Mouse (Mus musculus): ENCODE measurements at regions not wholly inside any gene's neighbourhood (a gene's known extent, or its start where the extent isn't known, plus 50 kb on each side); places are given as distances from the start of the nearest gene placed in this dataset.
A peak's percentile ranks its signal among the peaks of the same experiment; 100 is the strongest.

GRCm38 (mm10) chr4:54515934-54516333 lies 428.9 kb upstream of the Zfp462 start:
- H3K9ac ChIP-seq (replicated peaks; ENCODE audit: low read length, poor library complexity, severe bottlenecking): no peak overlapping the region
- DNase-seq (ENCODE audit: low spot score) (peak; percentile 14), ATAC-seq (ENCODE audit: low FRiP score) (no peak)
- TF ChIP-seq CTCF (IDR thresholded peaks at IDR 0.05): no peak
- no peaks in the 10 kb centered on the region for H3K27me3 ChIP-seq (ENCODE audit: insufficient read depth, low read length)
- no peak overlapping the region for H3K27ac ChIP-seq (ENCODE audit: low read depth, low read length)
- H3K4me1 ChIP-seq (ENCODE audit: insufficient read depth, low read length): no peaks in the 10 kb centered on the region
- no peaks in the 10 kb centered on the region for H3K9me3 ChIP-seq (ENCODE audit: low read length)
- 76% methylated on average over 1 of the region's 1 CpGs for WGBS
- H3K36me3 ChIP-seq (ENCODE audit: insufficient read depth, low read length): no peaks in the 10 kb centered on the region
- no peak overlapping the region for H3K4me2 ChIP-seq (ENCODE audit: low read depth, low read length, poor library complexity, severe bottlenecking)
- H3K4me3 ChIP-seq (ENCODE audit: low read depth, low read length): no peak overlapping the region

- ATAC-seq (ENCODE audit: low FRiP score) (no peak), DNase-seq (ENCODE audit: low spot score) (no peak)
- Histone ChIP-seq H3K9me3 (ENCODE audit: low read length) (no peaks in the 10 kb centered on the region), H3K9ac (replicated peaks; ENCODE audit: low read length, poor library complexity, severe bottlenecking) (no peak overlapping the region), H3K27ac (ENCODE audit: low read depth, low read length) (no peak overlapping the region), H3K36me3 (ENCODE audit: insufficient read depth, low read length) (no peaks in the 10 kb centered on the region), H3K27me3 (ENCODE audit: insufficient read depth, low read length) (no peaks in the 10 kb centered on the region), H3K4me3 (ENCODE audit: low read depth, low read length) (no peak overlapping the region), H3K4me2 (ENCODE audit: low read depth, low read length, poor library complexity, severe bottlenecking) (no peak overlapping the region), H3K4me1 (ENCODE audit: insufficient read depth, low read length) (no peaks in the 10 kb centered on the region)
- no peak for TF ChIP-seq CTCF (IDR thresholded peaks at IDR 0.05)
- 78% methylated on average over 5 of the region's 5 CpGs for WGBS
Measured at GRCm38 (mm10) chr4:54523283-54523682, 421.6 kb upstream of the Zfp462 start.

GRCm38 (mm10) chr4:54526003-54526586 lies 418.8 kb upstream of the Zfp462 start:
- H3K27ac ChIP-seq (ENCODE audit: low read depth, low read length): no peak overlapping the region
- H3K9me3 ChIP-seq (ENCODE audit: low read length): no peaks in the 10 kb centered on the region
- no peaks in the 10 kb centered on the region for H3K27me3 ChIP-seq (ENCODE audit: insufficient read depth, low read length)
- 82% methylated on average over 5 of the region's 5 CpGs for WGBS
- no peak overlapping the region for H3K4me3 ChIP-seq (ENCODE audit: low read depth, low read length)
- no peak overlapping the region for H3K4me2 ChIP-seq (ENCODE audit: low read depth, low read length, poor library complexity, severe bottlenecking)
- H3K9ac ChIP-seq (replicated peaks; ENCODE audit: low read length, poor library complexity, severe bottlenecking): no peak overlapping the region
- peak; percentile 5; the same call in 1 of the 2 replicates for TF ChIP-seq CTCF (IDR thresholded peaks at IDR 0.05)
- ATAC-seq (ENCODE audit: low FRiP score) (no peak), DNase-seq (ENCODE audit: low spot score) (no peak)
- H3K4me1 ChIP-seq (ENCODE audit: insufficient read depth, low read length): no peaks in the 10 kb centered on the region
- no peaks in the 10 kb centered on the region for H3K36me3 ChIP-seq (ENCODE audit: insufficient read depth, low read length)

GRCm38 (mm10) chr4:54527660-54528059 lies 417.2 kb upstream of the Zfp462 start:
- H3K9me3 ChIP-seq (ENCODE audit: low read length): no peaks in the 10 kb centered on the region
- WGBS: 96% methylated on average over 2 of the region's 2 CpGs
- DNase-seq (ENCODE audit: low spot score) (no peak), ATAC-seq (ENCODE audit: low FRiP score) (no peak)
- no peaks in the 10 kb centered on the region for H3K27me3 ChIP-seq (ENCODE audit: insufficient read depth, low read length)
- no peak overlapping the region for H3K4me3 ChIP-seq (ENCODE audit: low read depth, low read length)
- TF ChIP-seq CTCF (IDR thresholded peaks at IDR 0.05): no peak
- H3K4me2 ChIP-seq (ENCODE audit: low read depth, low read length, poor library complexity, severe bottlenecking): no peak overlapping the region
- no peak overlapping the region for H3K9ac ChIP-seq (replicated peaks; ENCODE audit: low read length, poor library complexity, severe bottlenecking)
- no peaks in the 10 kb centered on the region for H3K4me1 ChIP-seq (ENCODE audit: insufficient read depth, low read length)
- no peaks in the 10 kb centered on the region for H3K36me3 ChIP-seq (ENCODE audit: insufficient read depth, low read length)
- H3K27ac ChIP-seq (ENCODE audit: low read depth, low read length): no peak overlapping the region

- Histone ChIP-seq H3K4me2 (ENCODE audit: low read depth, low read length, poor library complexity, severe bottlenecking) (no peak overlapping the region), H3K27me3 (ENCODE audit: insufficient read depth, low read length) (no peaks in the 10 kb centered on the region), H3K36me3 (ENCODE audit: insufficient read depth, low read length) (no peaks in the 10 kb centered on the region), H3K4me3 (ENCODE audit: low read depth, low read length) (no peak overlapping the region), H3K9me3 (ENCODE audit: low read length) (no peaks in the 10 kb centered on the region), H3K9ac (replicated peaks; ENCODE audit: low read length, poor library complexity, severe bottlenecking) (no peak overlapping the region), H3K27ac (ENCODE audit: low read depth, low read length) (no peak overlapping the region), H3K4me1 (ENCODE audit: insufficient read depth, low read length) (peaks cover 4% of the 10 kb centered on the region; the same call in 1 of the 2 replicates)
- ATAC-seq (ENCODE audit: low FRiP score) (no peak), DNase-seq (ENCODE audit: low spot score) (no peak)
- WGBS: 94% methylated on average over 2 of the region's 2 CpGs
- TF ChIP-seq CTCF (IDR thresholded peaks at IDR 0.05): no peak
Measured at GRCm38 (mm10) chr4:54531739-54532138, 413.1 kb upstream of the Zfp462 start.

GRCm38 (mm10) chr4:54533846-54534245 lies 411.0 kb upstream of the Zfp462 start:
- H3K4me3 ChIP-seq (ENCODE audit: low read depth, low read length): no peak overlapping the region
- H3K9me3 ChIP-seq (ENCODE audit: low read length): no peaks in the 10 kb centered on the region
- no peaks in the 10 kb centered on the region for H3K36me3 ChIP-seq (ENCODE audit: insufficient read depth, low read length)
- H3K27ac ChIP-seq (ENCODE audit: low read depth, low read length): no peak overlapping the region
- no peak for TF ChIP-seq CTCF (IDR thresholded peaks at IDR 0.05)
- H3K9ac ChIP-seq (replicated peaks; ENCODE audit: low read length, poor library complexity, severe bottlenecking): 0 out of 2 replicates have a peak overlapping the region, but pooled peaks have one; percentile 13
- DNase-seq (ENCODE audit: low spot score): peak; percentile 68
- no peak overlapping the region for H3K4me2 ChIP-seq (ENCODE audit: low read depth, low read length, poor library complexity, severe bottlenecking)
- peak; percentile 56 for ATAC-seq (ENCODE audit: low FRiP score)
- H3K27me3 ChIP-seq (ENCODE audit: insufficient read depth, low read length): no peaks in the 10 kb centered on the region
- H3K4me1 ChIP-seq (ENCODE audit: insufficient read depth, low read length): peaks cover 4% of the 10 kb centered on the region; the same call in 1 of the 2 replicates
- WGBS: 15% methylated on average over 2 of the region's 2 CpGs

Data from midbrain, postnatal 0 days (tissue).